Mouse (Mus musculus) heart, postnatal 14 days (tissue): ENCODE results near the gene Atad2b. TPM values are rescaled to one million over a fixed set of nuclear protein-coding genes. Genes with fewer than 3 reads are reported as not detected.
A peak's percentile ranks its signal among the peaks of the same experiment; 100 is the strongest.
"Not testable (repeated sequence)": the region's sequence is repeated elsewhere in the genome, so short reads cannot be mapped to it uniquely, and the experiment has no call there.

Source experiments
- DNase-seq, 2 experiments: peaks; one replicate each; pipeline ENCODE4 v3.0.0; 2021 to 2022
- intact Hi-C: fragments of 180-260 bp; cut with DNase I; formaldehyde crosslinking; loops from one replicate; pipeline ENCODE4 v1.15.1; 2025
- long read RNA-seq, 2 experiments: library from polyadenylated mRNA; stranded (forward); transcript quantifications; one replicate each; pipeline ENCODE4 v2.0.0; 2021
- total RNA-seq, 2 experiments: library from RNA; stranded (reverse); gene quantifications; 2 replicates each; pipeline ENCODE4 v1.2.3; 2021

Atad2b gene
- total RNA-seq, result 10 to 100 TPM; 23.7 to 23.8 TPM
- long read RNA-seq, experiment 1, partial matches to known transcripts, result 2 of 4 reads
- long read RNA-seq, experiment 1, other reads (novel, unspliced or antisense), result 2 of 4 reads
- long read RNA-seq, experiment 2, partial matches to known transcripts, result 0 of 2 reads
- long read RNA-seq, experiment 2, other reads (novel, unspliced or antisense), result 2 of 2 reads

DNA sequence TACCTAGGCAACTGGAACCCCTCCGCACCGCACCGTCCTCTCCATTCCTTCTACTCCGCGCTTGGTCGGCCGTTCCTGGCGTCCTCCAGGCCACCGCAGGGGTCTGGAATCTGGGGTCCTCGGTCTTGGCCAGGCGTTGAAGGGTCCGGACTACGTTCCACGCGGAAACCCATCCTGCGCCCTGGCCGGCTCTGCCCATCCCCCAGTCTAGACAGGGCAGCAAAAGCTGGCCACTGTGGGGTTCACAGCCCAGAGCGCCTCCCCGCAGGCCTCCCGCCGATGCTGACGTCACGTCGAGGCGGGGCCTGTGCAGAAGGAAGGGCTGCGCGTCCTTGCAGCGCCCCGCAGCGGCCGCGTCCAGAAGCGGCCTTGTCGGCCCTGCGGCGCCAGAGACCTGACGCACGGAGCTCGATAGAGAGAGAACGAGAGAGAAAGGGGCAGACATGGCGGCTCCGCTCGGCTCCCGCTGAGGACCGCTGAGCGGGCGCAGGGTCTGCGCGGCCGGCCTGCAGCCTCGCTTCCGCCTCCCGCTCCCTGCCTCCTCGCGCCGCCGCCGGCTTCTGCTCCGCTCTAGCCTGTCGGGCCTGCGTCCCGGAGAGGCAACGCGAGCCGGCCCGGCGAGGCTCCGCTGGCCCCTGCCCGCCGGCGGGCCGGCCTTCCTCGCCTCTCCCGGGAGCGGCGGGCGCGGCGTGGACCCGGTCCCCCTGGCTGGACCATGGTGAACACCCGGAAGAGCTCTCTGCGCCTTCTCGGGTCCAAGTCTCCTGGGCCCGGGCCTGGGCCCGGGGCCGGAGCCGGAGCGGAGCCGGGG lies at the start of gene Atad2b:
Gene Atad2b (plus strand): TSS at position 360 of the 811 bp plus-strand sequence.
- DNase-seq, result peak; percentile 100
- intact Hi-C loops, result loop anchor here (5.0 kb wide), 4 partner anchors 55 to 150 kb away; partner anchors contain the start of genes Fam228b, Fkbp1b, Pfn4 and Wdcp

DNA sequence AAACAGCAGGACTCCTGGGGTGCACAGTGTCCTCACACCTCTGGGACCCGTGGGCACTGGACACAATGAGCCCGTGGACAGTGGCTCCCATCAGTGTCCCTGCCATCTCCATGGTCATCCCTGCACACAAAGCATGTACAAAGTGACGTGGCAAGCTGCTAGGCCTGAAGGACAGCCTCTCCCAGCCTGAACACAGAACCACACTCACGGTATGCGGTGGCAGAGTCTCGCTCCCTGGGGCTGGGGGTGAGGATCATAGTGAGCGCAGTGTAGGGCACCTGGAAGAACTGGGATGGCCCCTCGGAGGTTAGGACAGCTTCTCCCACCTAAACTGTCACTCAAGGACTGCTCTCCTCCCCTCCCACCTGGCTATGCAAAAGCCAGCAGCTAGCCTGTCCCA lies 48.2 kb upstream of the Atad2b start:
- intact Hi-C loops, result no loop called here
- no peak for DNase-seq

DNA sequence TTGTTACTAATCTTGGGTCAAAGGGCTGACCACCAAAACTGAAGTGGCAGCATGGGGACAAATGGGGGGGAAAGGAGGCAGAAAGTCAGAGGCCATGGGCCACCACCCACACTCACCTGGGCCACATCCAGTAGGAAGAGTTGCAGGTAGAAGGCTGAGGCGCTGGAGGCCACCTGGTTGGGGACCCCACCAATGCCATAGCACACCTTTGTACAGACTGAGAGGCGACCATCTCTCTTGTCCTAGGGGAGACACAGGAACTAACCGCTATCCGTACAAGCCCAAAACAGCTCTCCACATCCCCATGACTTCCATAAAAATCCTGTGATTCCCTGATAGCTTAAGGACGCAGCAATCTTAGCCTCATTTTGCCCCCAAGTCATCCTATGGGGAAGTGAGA lies 45.9 kb upstream of the Atad2b start:
- intact Hi-C loops, result loop anchor here (10.0 kb wide), 1 partner anchor 104 kb away; no protein-coding TSS in a partner anchor

DNA sequence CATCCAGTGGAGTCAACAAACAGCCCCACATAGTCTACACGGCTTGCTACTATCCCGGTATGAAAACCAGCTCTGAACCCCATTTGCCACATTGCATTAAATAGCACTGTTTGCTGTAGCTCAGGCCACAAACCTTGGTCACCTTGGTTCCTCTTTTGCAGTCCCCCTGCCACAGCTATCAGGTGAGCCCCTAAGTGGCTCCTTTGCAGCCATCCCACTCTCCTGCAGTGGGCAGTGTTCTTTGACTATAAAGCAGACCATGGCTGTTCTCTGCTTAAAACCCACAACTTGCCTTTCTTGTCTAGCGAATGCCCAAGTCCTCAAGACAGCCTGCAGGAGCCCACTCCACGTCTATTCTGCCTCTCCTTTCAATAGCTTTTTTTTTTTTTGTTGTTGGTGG lies 44.9 kb upstream of the Atad2b start:
- intact Hi-C loops, result loop anchor here (10.0 kb wide), 1 partner anchor 103 kb away; no protein-coding TSS in a partner anchor
- DNase-seq, result no peak

More for the DNA sequence above, 45.9 kb upstream of the Atad2b start:
- DNase-seq, result no peak

DNA sequence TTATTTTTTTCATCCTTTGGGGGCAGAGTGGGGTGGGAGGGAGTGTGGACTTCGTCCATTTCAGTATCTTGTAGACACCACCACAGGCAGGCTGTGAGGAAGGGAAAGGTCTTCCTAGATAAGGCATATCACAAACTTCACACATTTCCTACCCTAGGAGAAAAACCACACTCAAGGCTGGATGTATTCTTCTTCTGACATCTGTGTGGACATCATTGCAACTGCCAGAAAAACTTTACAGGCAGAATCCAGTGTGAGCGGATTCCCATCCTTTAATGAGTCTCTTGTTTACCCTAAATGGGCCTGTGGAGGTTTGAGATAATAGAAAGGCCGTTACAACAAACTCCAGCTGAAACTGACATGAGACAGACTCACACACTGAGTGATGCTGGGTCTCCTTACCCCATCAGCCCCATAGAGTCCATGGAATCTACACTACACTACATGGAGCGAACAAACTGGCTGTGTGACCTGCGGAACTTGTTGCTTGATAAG lies 44.1 kb upstream of the Atad2b start:
- no peak for DNase-seq
- intact Hi-C loops, result loop anchor here (10.0 kb wide), 1 partner anchor 102 kb away; no protein-coding TSS in a partner anchor

DNA sequence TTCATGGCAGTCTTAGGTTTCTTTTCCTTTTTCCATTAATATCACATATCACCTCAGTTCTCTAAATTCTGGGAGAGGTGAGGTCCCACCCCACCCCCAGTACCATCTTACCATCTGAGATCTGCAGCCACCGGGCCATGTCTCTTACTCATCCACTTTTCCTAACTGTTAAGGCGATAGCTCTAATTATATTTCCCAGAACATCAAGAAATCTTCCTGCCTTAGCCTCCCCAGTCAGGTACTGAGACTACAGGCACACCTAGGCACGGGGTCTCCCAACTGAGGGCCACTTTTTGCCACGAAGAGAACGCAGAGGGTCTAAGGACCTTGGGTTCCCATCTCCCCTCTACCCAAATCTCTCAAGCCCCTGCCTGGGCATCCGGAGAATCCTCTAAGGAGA lies 43.6 kb upstream of the Atad2b start:
- intact Hi-C loops, result loop anchor here (10.0 kb wide), 1 partner anchor 101 kb away; no protein-coding TSS in a partner anchor
- no peak for DNase-seq

DNA sequence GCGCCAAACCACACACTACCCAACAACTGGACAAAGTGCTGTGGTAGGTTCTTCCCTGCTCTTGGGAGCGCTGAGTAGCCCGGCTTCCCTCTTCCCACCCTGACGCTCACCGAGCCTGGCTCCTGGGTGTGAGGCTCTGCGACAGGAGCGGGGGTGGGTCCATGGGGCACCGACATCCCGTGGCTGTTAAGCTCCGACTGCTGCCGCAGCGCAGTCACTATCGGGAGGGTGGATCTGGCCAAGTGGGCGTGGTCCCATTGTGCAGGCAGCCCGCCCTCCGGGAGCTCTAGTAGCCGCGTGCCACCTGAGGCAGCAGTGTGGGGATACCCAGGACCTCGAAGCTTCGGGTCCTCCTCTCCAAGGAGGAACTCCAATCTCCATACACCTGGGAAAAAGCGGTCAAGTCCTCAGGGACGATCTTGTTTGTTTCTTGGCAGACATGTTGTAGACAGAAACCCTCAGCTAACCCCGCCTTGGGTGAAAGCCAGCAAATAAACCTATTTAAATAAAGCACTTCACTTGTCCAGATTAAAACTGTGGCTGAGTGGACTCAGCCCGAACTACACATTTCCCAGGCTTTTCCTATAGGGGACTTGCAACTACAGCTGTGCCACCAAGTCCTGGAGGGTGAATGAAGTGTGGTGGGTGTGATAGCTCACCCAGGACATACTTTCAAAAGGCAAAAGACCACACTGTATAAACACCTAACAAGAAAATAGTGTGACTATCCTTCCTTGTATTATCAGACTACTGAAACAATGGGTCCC lies 42.8 kb upstream of the Atad2b start, which contains the start of gene Mfsd2b:
Gene Mfsd2b (minus strand): TSS at position 199 of the 767 bp plus-strand sequence.
- peak; percentile 67 to 73 for DNase-seq
- intact Hi-C loops, result loop anchor here (10.0 kb wide), 1 partner anchor 100 kb away; no protein-coding TSS in a partner anchor

DNA sequence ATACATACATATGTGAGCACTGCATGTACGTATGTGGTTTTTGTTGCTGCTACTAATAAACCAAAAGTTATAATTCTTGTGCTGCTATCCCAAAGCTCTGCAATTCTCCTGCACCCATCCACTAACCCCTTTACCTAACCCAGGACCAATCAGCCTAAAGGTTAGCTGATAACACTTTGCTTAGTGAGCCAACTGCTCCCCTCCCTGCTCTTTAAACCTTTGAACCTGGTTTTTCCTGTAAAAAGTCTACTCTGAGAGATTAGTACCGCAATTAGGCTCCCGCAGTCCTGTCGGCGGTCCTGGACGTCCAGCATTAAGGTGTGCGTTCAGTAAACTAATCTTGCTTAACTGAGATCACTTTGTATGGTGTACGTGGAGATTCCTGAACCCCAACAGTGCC lies 41.5 kb upstream of the Atad2b start:
- no peak for DNase-seq
- intact Hi-C loops, result loop anchor here (10.0 kb wide), 1 partner anchor 99 kb away; no protein-coding TSS in a partner anchor

DNA sequence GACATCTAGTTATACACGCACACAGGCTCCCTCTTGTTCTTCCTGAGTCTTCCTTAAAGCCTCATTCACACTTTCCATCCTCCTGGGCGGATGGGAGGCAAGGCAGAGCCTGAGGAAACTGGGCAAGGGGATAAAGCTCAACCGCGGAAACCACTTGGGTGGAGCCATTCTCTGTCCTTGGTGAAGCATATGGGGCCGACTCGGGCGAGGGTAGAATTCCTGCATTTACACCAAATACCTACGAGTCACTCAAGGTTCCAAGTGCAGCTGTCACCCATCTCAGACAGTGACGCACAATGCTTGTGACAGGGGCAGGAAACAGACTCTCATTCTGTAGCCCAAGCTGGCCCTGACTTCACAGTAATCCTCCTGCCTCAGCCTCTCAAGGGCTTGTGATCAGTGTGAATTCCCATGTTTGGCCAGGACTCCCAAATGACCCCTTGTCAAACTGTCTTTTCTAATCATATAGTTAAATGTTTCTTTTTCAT lies 38.8 kb upstream of the Atad2b start:
- DNase-seq, result no peak
- intact Hi-C loops, result loop anchor here (10.0 kb wide), 1 partner anchor 96 kb away; no protein-coding TSS in a partner anchor

DNA sequence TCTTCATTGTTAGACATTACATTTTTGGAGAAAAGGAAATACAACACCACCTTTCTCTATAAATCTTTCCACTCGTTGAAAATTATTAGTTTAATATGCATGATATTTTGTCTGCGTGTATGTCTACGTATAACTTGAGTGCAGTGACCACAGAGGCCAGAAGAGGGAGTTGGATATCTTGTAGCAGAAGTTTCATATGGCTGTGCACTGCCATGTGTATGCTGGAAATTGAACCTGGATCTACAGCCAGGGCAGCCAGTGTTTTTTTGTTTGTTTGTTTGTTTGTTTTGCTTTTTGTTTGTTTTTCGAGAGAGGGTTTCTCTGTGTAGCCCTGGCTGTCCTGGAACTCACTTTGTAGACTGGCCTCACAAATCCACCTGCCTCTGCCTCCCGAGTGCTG lies 38.1 kb upstream of the Atad2b start:
- no peak for DNase-seq
- intact Hi-C loops, result loop anchor here (10.0 kb wide), 1 partner anchor 96 kb away; no protein-coding TSS in a partner anchor

DNA sequence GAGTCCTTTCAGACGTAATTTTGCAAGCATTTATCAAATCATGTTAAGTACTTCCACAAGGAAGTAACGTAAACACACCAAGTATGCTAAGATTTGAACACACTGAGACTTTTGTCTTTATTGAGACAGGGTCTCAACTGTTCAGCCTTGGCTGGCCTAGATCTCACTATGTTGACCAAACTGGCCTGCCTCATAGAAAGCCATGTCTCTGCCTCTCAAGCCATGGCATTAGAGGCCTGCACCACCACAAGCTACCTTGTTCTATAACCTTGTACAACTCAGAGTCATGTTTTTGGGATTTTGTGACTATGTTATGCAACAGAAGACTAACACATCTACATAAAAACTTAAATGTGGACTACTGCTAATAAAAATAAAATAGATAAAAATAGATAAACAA lies 35.1 kb upstream of the Atad2b start:
- no peak for DNase-seq
- intact Hi-C loops, result no loop called here

DNA sequence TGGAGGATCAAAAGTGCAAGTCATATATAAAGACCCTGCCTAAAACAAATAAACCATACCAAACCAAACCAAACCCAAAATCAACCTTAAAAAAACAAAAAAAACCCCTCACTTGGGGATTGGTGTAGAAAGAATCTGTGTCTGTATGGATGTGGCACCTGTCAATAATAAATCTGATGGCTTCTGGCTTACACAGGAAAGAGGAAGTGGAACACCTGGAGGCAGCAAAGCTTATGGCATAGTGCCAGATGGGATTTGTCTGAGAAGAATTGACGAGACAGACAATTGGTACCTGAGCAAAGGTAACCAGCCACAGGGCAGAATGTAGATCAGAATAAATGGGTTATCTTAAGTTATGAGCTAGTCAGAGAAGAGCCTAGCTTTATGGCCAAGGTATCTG lies 32.1 kb upstream of the Atad2b start:
- DNase-seq, result no peak
- intact Hi-C loops, result no loop called here

DNA sequence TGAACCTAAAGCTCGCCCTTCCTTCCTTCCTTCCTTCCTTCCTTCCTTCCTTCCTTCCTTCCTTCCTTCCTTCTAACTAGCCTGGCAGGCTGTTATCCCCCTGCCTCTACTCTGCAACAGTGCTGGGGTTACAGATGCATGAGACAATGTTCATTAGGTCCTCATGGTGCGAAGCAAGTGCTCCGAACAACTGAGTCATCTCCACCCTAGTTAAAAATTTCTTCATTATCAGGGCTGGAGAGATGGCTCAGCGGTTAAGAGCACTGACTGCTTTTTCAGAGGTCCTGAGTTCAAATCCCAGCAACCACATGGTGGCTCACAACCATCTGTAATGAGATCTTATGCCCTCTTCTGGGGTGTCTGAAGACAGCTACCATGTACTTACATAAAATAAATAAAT lies 30.6 kb upstream of the Atad2b start:
- intact Hi-C loops, DNase-seq: not testable (repeated sequence)

DNA sequence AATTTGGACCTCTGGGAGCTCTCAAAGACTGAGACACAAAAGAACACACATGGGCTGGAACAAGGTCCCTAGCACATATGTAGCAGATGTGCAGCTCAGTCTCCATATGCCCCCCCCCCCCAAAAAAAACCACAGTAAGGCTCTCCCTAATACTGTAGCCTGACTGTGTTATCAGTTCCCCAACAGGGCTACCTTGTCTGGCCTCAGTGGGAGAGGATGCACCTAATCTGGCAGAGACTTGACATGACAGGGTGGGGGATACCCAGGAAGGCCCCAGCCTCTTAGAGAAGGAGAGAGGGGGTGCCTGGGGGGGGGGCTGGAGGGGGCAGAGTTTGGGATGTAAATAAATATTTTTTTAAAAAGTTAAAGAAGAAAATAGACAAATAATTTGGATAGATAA lies 28.4 kb upstream of the Atad2b start:
- no peak for DNase-seq
- intact Hi-C loops, result no loop called here

DNA sequence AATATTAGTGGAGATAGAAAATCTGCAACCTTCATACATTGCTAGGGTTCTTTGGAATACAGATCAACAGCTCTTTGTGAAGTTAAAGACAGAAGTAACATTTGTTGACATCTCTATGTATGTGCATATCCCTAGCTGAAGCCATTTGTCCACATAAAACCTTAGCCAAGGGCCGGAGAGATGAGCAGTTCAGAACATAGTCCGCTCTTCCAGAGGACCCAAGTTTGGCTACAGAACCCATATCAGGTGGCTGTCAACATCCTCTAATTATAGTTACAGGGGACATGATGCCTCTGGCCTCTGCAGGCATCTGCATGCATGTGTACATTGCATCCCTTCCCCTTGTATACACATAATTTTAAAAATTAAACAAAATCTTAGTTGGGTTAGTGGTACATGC lies 27.9 kb upstream of the Atad2b start:
- DNase-seq, result no peak
- intact Hi-C loops, result no loop called here

DNA sequence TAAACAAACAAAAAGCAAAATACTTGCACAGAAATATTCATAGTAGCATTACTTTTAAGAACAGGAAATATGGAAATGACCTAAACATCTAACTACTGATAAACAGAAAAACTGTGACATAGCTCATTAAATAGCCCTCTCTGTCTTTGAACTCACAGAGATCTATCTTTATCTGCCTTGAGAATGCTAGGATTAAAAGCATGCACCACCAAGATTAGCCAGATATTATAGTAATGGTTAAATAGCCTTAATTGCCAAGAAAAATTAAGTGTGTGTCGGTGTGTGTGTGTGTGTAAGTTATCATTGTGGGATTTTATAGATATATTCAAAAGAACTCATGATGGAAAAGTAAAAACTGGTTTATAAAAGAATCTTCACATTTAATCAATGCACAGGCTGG lies 27.3 kb upstream of the Atad2b start:
- DNase-seq, result no peak
- intact Hi-C loops, result no loop called here

DNA sequence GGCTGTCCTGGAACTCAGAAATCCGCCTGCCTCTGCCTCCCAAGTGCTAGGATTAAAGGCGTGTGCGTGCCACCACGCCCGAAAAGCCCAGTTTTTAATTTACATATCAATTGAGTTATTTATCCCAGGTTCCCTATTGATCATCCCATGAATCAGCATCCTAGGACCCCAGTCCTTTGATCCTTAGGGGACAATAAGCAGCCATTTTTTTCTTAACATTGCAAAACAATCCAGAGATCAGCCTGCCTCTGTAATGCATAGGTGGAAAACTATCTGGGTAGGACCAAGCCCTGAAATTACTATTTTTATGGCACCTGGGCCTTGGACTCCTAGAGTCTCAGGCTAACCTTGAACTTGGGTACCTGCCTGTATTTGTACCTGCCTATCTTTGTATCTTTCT lies 19.1 kb upstream of the Atad2b start:
- intact Hi-C loops, result no loop called here
- no peak for DNase-seq

DNA sequence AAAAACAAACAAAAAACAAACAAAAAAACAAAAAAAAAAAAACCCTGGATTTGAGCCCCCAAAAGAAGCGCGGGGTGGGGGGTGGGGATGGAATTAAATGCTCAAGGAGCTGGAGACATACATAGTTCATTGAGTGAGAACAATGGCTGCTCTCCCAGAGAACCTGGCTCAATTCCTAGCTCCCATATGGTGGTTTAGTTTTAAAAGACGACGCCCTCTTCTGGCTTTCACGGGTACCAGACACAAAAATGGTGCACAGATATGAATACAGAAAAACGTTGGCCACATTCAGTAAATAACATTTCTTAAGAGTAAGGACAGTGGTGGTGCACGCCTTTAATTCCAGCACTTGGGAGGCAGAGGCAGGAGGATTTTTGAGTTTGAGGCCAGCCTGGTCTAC lies 11.2 kb upstream of the Atad2b start:
- no peak for DNase-seq
- intact Hi-C loops, result loop anchor here (5.0 to 10.0 kb wide), 2 partner anchors 44 to 1331 kb away; partner anchors contain the start of gene Dtnb

DNA sequence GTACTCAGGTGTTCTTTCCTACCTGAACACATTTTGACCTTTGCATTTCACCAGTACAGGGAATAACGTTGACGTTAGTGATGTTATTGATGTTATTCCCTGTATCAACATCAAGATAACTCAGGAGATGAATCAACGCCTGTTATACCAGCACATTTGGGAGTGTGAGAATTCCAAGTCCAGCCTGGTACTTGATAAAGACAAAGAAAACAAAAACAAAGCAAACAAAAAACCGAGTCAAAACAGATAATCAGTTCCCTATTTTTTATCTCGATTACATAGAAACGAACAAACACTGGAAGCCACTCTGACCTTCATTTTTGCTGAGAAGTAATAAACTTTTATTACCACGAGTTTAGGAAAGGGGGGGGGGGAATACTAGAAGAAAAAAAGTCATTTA lies 10.7 kb upstream of the Atad2b start:
- intact Hi-C loops, result loop anchor here (5.0 to 10.0 kb wide), 2 partner anchors 44 to 1332 kb away; partner anchors contain the start of gene Dtnb

More for the DNA sequence above, 10.7 kb upstream of the Atad2b start:
- DNase-seq, result no peak
